Comparison of ENCODE assay signal across 8 mouse cellular contexts in genomic region chr13:28953581-28953991, GRCm38 (mm10). TPM values are rescaled to one million over a fixed set of nuclear protein-coding genes. Genes with fewer than 3 reads are reported as not detected.
DNase-seq lines count a peak whose midpoint lies in the region; ATAC-seq and TF ChIP-seq lines count a peak whose summit lies in the region.

Gene Sox4, minus strand, starts transcription at chr13:28953713.

- peak; percentile 67 for ATAC-seq in megakaryocyte, adult 5-6 weeks (ENCODE audit: poor library complexity, severe bottlenecking)

- TF ChIP-seq POLR2A in cortical plate, adult 2 months (IDR thresholded peaks at IDR 0.05; ENCODE audit: extremely low read depth, insufficient read depth, low read length) = peak; percentile 96

- H3K4me3 ChIP-seq in cortical plate, adult 2 months (ENCODE audit: insufficient read depth, low read length) = peak within 1 kb of the TSS; percentile 50

- H3K4me1 ChIP-seq in cortical plate, adult 2 months (ENCODE audit: control insufficient read depth, insufficient read depth, low read length) = 0 out of 2 replicates have a peak, but pooled peaks cover under 1% of the 10 kb centered on the region

- intact Hi-C loops in gastrocnemius, postnatal 14 days (cut with DNase I; ENCODE audit: low total_unique reads) = loop anchor here (10.0 kb wide), 1 partner anchor 539 kb away; no protein-coding TSS in a partner anchor

- peak within 1 kb of the TSS; percentile 99 for H3K27ac ChIP-seq in cortical plate, adult 2 months (ENCODE audit: insufficient read depth, low read length)

- TF ChIP-seq CTCF in cortical plate, adult 2 months (IDR thresholded peaks at IDR 0.05; ENCODE audit: extremely low read depth, insufficient read depth, low read length) = no peak

- peak; percentile 97 for DNase-seq in adipocyte (ENCODE audit: low spot score)
- peak; percentile 95 for DNase-seq in gastrocnemius, postnatal 14 days
- DNase-seq in induced T-regulatory cell, adult 2 months (ENCODE audit: low read depth) = peak; percentile 90
- DNase-seq in left cerebral cortex, adult 8-10 months (ENCODE audit: low spot score in 2 of 2) = peak; percentile 80 to 91
- DNase-seq in right cerebral cortex, postnatal 10 days (ENCODE audit: low spot score in 2 of 2) = peak; percentile 99
- peak; percentile 97 for DNase-seq in urinary bladder, postnatal 14 days (ENCODE audit: low spot score)

RNA-seq across cellular contexts. Expression of gene Sox4, which starts in this region (rescaled TPM):
- 11.2 and 12.0 TPM in 2 replicates for polyA plus RNA-seq in cortical plate, adult 2 months (2012; rRNA removed)
- total RNA-seq in gastrocnemius, postnatal 14 days (2021) = 10 to 100 TPM; 12.0 to 22.4 TPM
- total RNA-seq in left cerebral cortex, adult 8-10 months (2022) = 10 to 100 TPM; 12.1 to 14.7 (median 13.9) TPM
- 1.7 and 2.5 TPM in 2 replicates for total RNA-seq in megakaryocyte, adult 5-6 weeks (2015)
- total RNA-seq in megakaryocyte, adult 5-6 weeks (2017) = 1.7 and 3.8 TPM in 2 replicates

Comparison
In these comparisons a context has a peak if more than half of its experiments do, and no peak if none do; other contexts are left out.
1. Peak in every context shown above with its lines: DNase-seq, ATAC-seq, H3K4me3 ChIP-seq and H3K27ac ChIP-seq.